11 mouse cellular contexts compared by ENCODE assay signal in genomic region chr1:132641049-132641795, GRCm38 (mm10).
DNase-seq lines count a peak whose midpoint lies in the region; ATAC-seq and TF ChIP-seq lines count a peak whose summit lies in the region.
"Had no signal": no experiment of that assay in that cellular context is flagged by ENCODE, and none has a peak within 500 bp of the region (broad histone marks: within the 10 kb centered on the region; RNA-seq: fewer than 3 reads in every experiment).

No protein-coding gene starts in this region.

- 57% methylated on average over 13 of the region's 13 CpGs for WGBS in kidney, embryonic 16.5 days
- 42% methylated on average over 13 of the region's 13 CpGs for WGBS in forebrain, postnatal 0 days
- whole genome bisulfite sequencing in midbrain, embryonic 14.5 days = 44% methylated on average over 13 of the region's 13 CpGs

- DNase-seq in kidney, postnatal 14 days = no peak
- DNase-seq in brain, adult 2 months (ENCODE audit: low read depth, low spot score) = peak; percentile 88
- DNase-seq in forebrain, postnatal 0 days = peak; percentile 75
- peak; percentile 81 for DNase-seq in midbrain, embryonic 14.5 days
- DNase-seq in adrenal gland, adult 18-20 months (ENCODE audit: low spot score in 2 of 2) = no peak
- no peak for DNase-seq in thymus, postnatal 25 days
- DNase-seq in kidney, postnatal 4 days = no peak
- DNase-seq: heart, postnatal 14 days had no signal

- H3K4me3 ChIP-seq in kidney, embryonic 16.5 days (ENCODE audit: low read length) = no peak overlapping the region
- H3K4me3 ChIP-seq in forebrain, postnatal 0 days (ENCODE audit: low read depth, low read length) = no peak overlapping the region
- no peak overlapping the region for H3K4me3 ChIP-seq in midbrain, embryonic 14.5 days (replicated peaks; ENCODE audit: low read depth, low read length)
- H3K4me3 ChIP-seq: gastrocnemius, adult 2 months; liver, embryonic 15.5 days had no signal

- peak; percentile 51; the same call in 1 of the 2 replicates for ATAC-seq in kidney, embryonic 16.5 days (ENCODE audit: low FRiP score, low TSS enrichment)
- peak; percentile 92 for ATAC-seq in forebrain, postnatal 0 days
- ATAC-seq in midbrain, embryonic 14.5 days (ENCODE audit: low FRiP score, low TSS enrichment) = peak; percentile 82; the same call in 1 of the 2 replicates

- H3K9ac ChIP-seq in kidney, embryonic 16.5 days (replicated peaks; ENCODE audit: low read length) = no peak overlapping the region
- no peak overlapping the region for H3K9ac ChIP-seq in forebrain, postnatal 0 days
- H3K9ac ChIP-seq in midbrain, embryonic 14.5 days (replicated peaks; ENCODE audit: low read length) = no peak overlapping the region
- H3K9ac ChIP-seq: liver, embryonic 15.5 days had no signal

- H3K36me3 ChIP-seq in kidney, embryonic 16.5 days (ENCODE audit: insufficient read depth, low read length) = no peaks in the 10 kb centered on the region
- peaks cover 35% of the 10 kb centered on the region for H3K36me3 ChIP-seq in forebrain, postnatal 0 days (ENCODE audit: insufficient read depth)
- peaks cover 28% of the 10 kb centered on the region; the same call in 1 of the 2 replicates for H3K36me3 ChIP-seq in midbrain, embryonic 14.5 days (ENCODE audit: control insufficient read depth, insufficient read depth, low read length)
- H3K36me3 ChIP-seq: liver, embryonic 15.5 days had no signal

- no peak overlapping the region for H3K4me2 ChIP-seq in kidney, embryonic 16.5 days (replicated peaks; ENCODE audit: low read depth, low read length)
- no peak overlapping the region for H3K4me2 ChIP-seq in forebrain, postnatal 0 days (ENCODE audit: low read depth)
- H3K4me2 ChIP-seq in midbrain, embryonic 14.5 days (ENCODE audit: low read length) = peak overlapping the region; percentile 11; the same call in 1 of the 2 replicates
- H3K4me2 ChIP-seq: liver, embryonic 15.5 days had no signal

- no peaks in the 10 kb centered on the region for H3K4me1 ChIP-seq in kidney, embryonic 16.5 days (ENCODE audit: insufficient read depth, low read length)
- H3K4me1 ChIP-seq in forebrain, postnatal 0 days (ENCODE audit: insufficient read depth) = peaks cover 17% of the 10 kb centered on the region
- H3K4me1 ChIP-seq in midbrain, embryonic 14.5 days (ENCODE audit: control insufficient read depth, insufficient read depth, low read length) = peaks cover 21% of the 10 kb centered on the region
- H3K4me1 ChIP-seq: liver, embryonic 15.5 days had no signal

- TF ChIP-seq CTCF in forebrain, postnatal 0 days (IDR thresholded peaks at IDR 0.05; ENCODE audit: low read depth) = no peak

- no peaks in the 10 kb centered on the region for H3K9me3 ChIP-seq in kidney, embryonic 16.5 days (ENCODE audit: low read length)
- H3K9me3 ChIP-seq in forebrain, postnatal 0 days (ENCODE audit: low read length) = no peaks in the 10 kb centered on the region
- H3K9me3 ChIP-seq in midbrain, embryonic 14.5 days (ENCODE audit: control insufficient read depth, low read length) = no peaks in the 10 kb centered on the region
- H3K9me3 ChIP-seq: liver, embryonic 15.5 days had no signal

- H3K27me3 ChIP-seq in kidney, embryonic 16.5 days (ENCODE audit: insufficient read depth, low read length) = no peaks in the 10 kb centered on the region
- H3K27me3 ChIP-seq in forebrain, postnatal 0 days (ENCODE audit: insufficient read depth, low read length) = no peaks in the 10 kb centered on the region
- no peaks in the 10 kb centered on the region for H3K27me3 ChIP-seq in midbrain, embryonic 14.5 days (ENCODE audit: control insufficient read depth, insufficient read depth, low read length)
- H3K27me3 ChIP-seq: liver, embryonic 15.5 days had no signal

- no peak overlapping the region for H3K27ac ChIP-seq in kidney, embryonic 16.5 days (ENCODE audit: low read length)
- peak overlapping the region; percentile 74 for H3K27ac ChIP-seq in forebrain, postnatal 0 days (ENCODE audit: low read depth, low read length)
- H3K27ac ChIP-seq in midbrain, embryonic 14.5 days (replicated peaks; ENCODE audit: low read depth, low read length) = peak overlapping the region; percentile 84
- H3K27ac ChIP-seq: liver, embryonic 15.5 days had no signal

Comparison
In these comparisons a context has a peak if more than half of its experiments do, and no peak if none do; other contexts are left out.
1. DNase-seq: peak in brain, adult 2 months (single experiment), forebrain, postnatal 0 days (single experiment) and midbrain, embryonic 14.5 days (single experiment); none in kidney, postnatal 14 days (single experiment), adrenal gland, adult 18-20 months (0 of 2), thymus, postnatal 25 days (single experiment) and kidney, postnatal 4 days (0 of 2).
2. Peak in every context shown above with its lines, with median percentiles within 50 percentile points of each other: ATAC-seq.